Mouse (Mus musculus) frontal cortex, postnatal 14 days (tissue): ENCODE measurements around the gene Cnbp.
A peak's percentile ranks its signal among the peaks of the same experiment; 100 is the strongest.

Source experiments
- DNase-seq, 2 experiments: peaks; one replicate each; pipeline ENCODE4 v3.0.0; 2022; ENCODE audit warnings: low spot score in 2 of 2

Cnbp gene

DNA sequence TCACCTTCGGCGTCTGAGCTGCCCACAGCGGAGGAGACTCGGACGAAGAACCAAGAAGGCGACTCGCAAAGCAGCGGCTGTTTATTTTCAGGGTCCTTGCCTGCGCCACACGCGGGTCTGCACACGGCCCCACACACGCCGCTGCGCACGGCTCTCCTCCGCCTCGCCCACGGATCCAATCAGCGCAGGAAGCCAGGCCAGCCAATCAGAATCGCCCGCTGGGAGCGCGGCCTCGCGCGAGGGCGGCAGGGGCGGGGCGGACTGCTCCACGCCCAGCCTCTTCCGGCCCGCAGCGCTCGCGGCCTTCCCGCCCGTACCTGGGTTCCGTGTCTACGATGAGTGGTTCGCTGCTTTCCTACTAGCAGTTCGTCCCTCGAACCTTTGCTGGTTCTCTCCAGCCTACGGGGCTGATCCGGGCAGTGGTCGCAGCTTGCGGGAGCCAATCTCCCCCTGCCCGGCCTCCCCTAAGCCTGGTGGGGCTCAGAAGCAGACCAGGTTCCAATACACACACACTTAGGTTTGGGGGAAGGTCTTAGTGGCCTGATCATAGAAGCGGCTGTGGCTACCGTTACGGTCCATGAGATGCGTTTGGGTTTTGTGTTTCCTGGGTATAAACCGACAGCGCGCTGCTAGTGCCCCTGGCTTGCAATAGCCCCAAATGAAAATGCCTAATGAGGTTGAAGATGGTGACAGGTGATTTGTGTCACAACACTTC lies at the start of gene Cnbp:
TSS of gene Cnbp (minus strand) at position 207 of the 715 bp plus-strand sequence.
- DNase-seq: peak; percentile 92 to 96

DNA sequence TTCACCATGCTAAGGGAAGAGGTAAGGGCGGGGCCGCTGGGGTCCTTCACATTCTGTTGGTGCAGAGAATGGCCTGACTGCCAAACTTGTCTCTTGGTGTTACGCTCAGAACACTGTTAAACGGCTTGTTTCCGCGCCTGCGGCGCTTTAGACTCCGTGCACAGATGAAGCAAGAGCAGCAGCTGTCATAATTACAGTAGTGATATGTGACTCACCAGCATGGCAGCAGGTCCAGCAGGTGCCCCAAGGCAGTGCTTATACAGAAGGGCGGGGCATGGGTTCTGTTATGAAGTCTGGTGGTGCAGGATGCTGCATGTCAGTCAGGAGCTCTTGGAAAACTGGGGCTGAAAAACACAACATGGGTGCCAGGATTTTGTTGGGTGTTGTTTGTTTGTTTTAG lies 47.1 kb upstream of the Cnbp start:
- DNase-seq: no peak

DNA sequence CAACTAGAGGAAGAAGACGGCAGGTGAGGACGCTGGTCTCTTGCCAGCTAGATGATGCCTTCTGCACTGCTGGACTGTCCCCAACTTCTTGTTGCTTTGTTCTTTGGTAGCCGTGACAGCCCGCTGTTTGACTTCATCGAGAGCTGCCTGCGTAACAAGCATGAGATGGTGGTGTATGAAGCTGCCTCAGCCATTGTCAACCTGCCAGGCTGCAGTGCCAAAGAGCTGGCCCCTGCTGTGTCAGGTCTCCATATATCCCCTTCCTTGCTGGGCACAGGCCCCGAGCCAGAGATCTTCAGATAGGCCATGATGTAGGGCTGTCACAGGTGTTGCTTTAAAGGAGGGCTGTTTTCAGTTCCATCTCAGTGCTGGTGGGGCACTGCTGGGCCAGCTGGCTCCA lies 43.0 kb upstream of the Cnbp start:
- no peak for DNase-seq

DNA sequence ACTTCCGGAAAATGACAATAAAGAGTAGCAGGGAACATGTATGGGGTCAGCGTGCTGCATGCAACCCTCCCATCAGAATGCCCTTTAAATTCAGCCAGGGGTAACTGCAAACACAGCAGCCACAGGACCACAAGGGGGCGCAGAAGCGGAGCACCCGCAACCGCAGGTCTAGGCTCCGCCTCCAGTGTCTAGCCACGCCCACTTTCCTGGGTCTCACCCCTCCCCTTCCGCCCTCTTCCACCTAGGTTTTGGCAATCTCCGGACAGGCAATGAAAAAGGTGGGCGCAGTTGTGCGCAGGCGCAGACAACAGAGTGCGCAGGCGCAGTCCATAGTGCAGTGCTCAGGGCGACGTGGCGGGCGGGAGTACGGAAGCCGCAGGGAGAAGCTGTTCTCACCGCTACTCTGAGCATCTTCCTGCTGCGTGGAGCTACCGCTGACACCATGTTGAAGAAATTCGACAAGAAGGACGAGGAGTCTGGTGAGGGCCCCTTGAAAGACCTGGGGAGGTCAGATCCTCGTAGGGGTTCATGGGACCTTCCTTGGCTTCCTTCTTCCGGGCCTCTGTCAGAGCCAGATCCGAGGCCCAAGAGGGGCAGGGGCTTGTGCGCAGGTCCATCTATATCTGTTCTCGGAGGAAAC lies 36.8 kb upstream of the Cnbp start, which contains the start of gene Copg1:
TSS of gene Copg1 (plus strand) at position 221 of the 640 bp plus-strand sequence.
- DNase-seq: peak; percentile 99

DNA sequence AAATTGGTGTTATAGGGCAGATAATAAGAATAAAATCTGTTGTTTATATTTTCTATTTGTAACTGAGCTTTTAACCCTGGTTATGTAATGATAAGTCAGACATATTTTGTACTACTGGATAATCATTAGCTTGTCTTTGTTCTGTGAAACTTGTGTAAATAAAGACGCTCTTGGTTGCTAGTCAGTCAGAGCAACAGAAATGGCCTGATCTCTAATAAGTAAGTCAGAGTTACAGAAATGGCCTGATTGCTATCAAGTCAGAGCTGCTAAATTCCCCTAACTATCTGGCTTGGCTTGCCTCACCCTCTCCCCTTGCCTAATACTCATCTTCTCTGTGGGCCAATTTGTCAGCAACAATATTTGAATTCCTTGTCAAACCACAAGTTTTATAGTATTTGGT lies 35.8 kb upstream of the Cnbp start:
- DNase-seq: no peak

DNA sequence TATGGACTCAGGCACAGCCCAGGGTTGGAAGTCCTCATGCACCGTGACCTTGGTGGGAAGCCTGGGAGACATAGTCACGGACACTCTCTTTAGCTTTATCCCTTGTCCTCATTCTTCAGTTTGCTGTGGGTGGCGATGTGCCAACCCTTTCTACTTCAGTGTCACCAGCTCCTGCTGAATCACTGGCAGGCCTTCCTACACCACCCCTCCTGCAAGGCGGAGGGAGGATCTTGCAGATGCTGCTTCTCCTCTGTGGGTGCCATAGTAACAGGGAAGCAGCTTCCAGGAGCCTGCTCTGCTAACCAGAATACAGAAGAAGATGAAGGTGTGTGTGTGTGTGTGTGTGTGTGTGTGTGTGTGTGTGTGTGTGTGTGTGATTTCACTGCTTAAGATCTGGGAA lies 31.9 kb upstream of the Cnbp start:
- DNase-seq: peak; percentile 71 to 85

- no peak for DNase-seq
Measured at GRCm38 (mm10) chr6:87882221-87882620, 31.3 kb upstream of the Cnbp start.

DNA sequence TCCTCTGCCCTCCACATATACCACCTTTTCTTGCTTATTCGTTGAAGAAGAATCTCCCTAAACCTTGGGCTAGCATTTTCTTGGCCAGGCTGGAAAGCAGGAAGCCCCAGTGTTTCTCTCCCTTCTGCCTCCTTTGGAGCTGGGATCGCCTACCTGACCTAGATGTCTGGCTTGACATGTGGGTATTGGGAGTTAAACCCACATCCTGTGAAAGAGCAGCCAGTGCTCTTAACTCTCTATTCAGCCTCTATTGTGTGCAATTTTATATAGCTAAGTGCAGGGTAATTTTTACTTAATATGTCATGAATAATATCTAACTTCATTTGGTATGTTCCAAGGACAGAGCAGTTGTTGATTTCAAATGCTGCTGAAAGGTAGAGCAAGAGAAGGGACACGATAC lies 28.7 kb upstream of the Cnbp start:
- no peak for DNase-seq

GRCm38 (mm10) chr6:87879010-87879409 lies 28.1 kb upstream of the Cnbp start:
- DNase-seq: no peak

GRCm38 (mm10) chr6:87876068-87876643 lies 25.2 kb upstream of the Cnbp start:
- no peak for DNase-seq

DNA sequence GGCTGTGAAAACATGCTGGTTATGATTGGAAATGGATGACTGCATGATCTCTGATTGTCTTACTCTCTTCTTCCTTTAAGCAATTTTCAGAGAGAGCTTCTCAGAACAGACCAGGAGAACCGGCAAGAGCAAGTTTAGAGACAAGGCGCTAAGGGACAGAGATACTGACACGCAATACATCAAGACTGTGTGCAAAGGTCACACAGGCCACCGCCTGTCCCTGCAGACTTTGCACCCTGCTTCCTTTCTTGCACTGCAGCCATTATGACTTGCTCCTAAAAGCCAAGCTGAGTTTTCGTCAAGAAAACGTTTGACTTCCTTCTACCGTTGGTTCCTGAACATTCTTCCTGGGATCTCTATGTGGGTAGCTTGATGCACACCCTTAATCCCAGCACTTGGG lies 24.7 kb upstream of the Cnbp start:
- no peak for DNase-seq

DNA sequence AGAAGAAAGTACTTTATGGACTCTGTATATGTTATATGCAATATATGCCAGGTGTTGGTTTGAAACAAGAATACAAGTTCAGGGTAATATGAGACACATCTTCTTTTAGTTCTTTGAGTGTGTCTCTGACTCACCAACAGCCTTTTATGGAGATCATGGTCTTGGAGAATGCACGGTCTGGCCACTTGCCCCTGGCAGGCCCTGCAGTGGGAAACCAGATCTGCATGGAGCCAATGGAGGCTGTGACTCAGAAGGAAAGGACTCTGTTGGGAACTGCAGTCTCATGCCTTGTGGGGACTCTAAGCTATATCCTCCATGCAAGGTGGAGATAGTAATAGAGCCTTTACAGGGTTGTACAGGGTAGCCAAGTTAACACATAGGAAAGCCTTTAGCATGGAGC lies 24.2 kb upstream of the Cnbp start:
- DNase-seq: no peak

DNA sequence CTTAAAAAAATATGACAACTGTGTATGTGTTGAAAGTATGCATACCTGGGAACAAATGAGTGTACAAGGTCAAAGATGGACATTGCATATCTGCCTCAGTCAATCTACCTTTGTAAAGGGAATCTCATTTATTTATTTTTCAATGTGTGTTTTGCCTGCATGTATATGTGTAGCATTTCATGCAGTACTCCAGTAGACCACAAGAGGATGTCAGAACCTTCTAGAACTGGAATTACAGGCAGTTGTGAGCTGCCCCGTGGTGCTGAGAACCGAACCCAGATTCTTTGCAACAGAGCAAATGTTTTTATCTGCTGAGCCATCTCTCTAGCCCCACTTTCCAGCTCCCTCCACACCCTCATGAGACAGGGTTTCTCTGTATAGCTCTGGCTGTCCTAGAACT lies 23.1 kb upstream of the Cnbp start:
- no peak for DNase-seq

- DNase-seq: no peak
Measured at GRCm38 (mm10) chr6:87873104-87873503, 22.2 kb upstream of the Cnbp start.

GRCm38 (mm10) chr6:87871240-87871639 lies 20.3 kb upstream of the Cnbp start:
- DNase-seq: no peak

- DNase-seq: no peak
Measured at GRCm38 (mm10) chr6:87870440-87870839, 19.5 kb upstream of the Cnbp start.

GRCm38 (mm10) chr6:87868871-87869506 lies 18.1 kb upstream of the Cnbp start:
- DNase-seq: no peak

GRCm38 (mm10) chr6:87867256-87867655 lies 16.4 kb upstream of the Cnbp start:
- DNase-seq: no peak

GRCm38 (mm10) chr6:87866211-87866610 lies 15.3 kb upstream of the Cnbp start:
- no peak for DNase-seq

DNA sequence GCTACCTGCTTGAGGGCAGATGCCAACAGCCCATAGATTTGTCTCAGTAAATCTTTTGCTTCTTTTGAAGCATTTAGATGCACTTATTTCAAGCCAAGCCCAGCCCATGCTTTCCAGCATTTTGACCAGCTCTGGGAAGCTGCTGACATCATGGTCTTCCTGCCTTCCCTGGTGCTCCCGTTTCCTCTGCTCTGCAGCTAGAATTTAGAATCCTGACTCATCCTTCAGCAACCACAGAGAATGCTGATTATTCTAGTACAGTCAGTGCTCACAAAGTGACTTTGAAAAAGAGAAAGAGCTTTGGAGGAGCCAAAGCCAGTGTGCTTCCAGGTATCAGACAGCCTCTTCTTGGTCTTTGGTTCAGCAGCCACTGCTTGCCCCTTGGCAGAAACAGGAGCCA lies 6.2 kb upstream of the Cnbp start:
- DNase-seq: no peak

- DNase-seq: no peak
Measured at GRCm38 (mm10) chr6:87853446-87853845, 2.5 kb upstream of the Cnbp start.

DNA sequence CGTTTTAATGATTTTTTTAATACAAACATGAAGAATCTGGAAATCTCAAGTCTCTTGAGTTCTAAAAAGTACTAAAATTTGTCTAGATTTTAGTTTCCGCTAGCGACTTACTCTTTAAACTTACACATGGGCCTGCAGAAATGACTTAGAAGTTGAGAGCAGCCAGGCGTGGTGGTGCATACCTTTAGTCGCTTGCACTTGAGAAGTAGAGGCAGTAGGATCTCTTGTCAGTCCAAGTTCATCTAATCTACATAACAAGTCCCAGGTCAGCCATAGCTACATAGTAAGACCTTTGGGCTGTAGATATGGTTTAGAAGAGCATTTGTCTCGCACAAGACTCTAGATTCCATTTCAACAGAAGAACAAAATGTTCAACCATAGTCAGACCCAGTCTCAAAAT lies 965 bp upstream of the Cnbp start:
- DNase-seq: no peak
